In genomic region chr10:127288328-127288799, GRCm38 (mm10) we compare ENCODE assay signal across 8 mouse cellular contexts. TPM values are rescaled to one million over a fixed set of nuclear protein-coding genes. Genes with fewer than 3 reads are reported as not detected.
DNase-seq lines count a peak whose midpoint lies in the region; ATAC-seq and TF ChIP-seq lines count a peak whose summit lies in the region.

No protein-coding gene starts in this region.

- peak overlapping the region; percentile 88 for H3K4me2 ChIP-seq in liver, embryonic 13.5 days
- H3K4me2 ChIP-seq in neural tube, embryonic 13.5 days = peak overlapping the region; percentile 88

- H3K36me3 ChIP-seq in E14TG2a.4 (ENCODE audit: insufficient read depth, low read length) = peaks cover 61% of the 10 kb centered on the region
- H3K36me3 ChIP-seq in liver, embryonic 13.5 days = peaks cover 52% of the 10 kb centered on the region
- H3K36me3 ChIP-seq in neural tube, embryonic 13.5 days = peaks cover 46% of the 10 kb centered on the region

- no peaks in the 10 kb centered on the region for H3K9me3 ChIP-seq in E14TG2a.4 (ENCODE audit: low read length)
- H3K9me3 ChIP-seq in liver, embryonic 13.5 days (replicated peaks) = no peaks in the 10 kb centered on the region
- no peaks in the 10 kb centered on the region for H3K9me3 ChIP-seq in neural tube, embryonic 13.5 days

- no peaks in the 10 kb centered on the region for H3K27me3 ChIP-seq in E14TG2a.4 (ENCODE audit: insufficient read depth, low read length)
- no peaks in the 10 kb centered on the region for H3K27me3 ChIP-seq in liver, embryonic 13.5 days
- H3K27me3 ChIP-seq in neural tube, embryonic 13.5 days = no peaks in the 10 kb centered on the region

- peak; percentile 73 to 74 for DNase-seq in heart, adult 18-20 months
- DNase-seq in heart, adult 8-10 months (ENCODE audit: low spot score) = no peak
- DNase-seq in embryo, embryonic 11 days = peak; percentile 72
- DNase-seq in heart, postnatal 4 days = peak; percentile 68
- DNase-seq in liver, embryonic 13.5 days = no peak
- no peak for DNase-seq in frontal cortex, postnatal 10 days (ENCODE audit: low spot score in 2 of 2)

- peak overlapping the region; percentile 100 for H3K27ac ChIP-seq in liver, embryonic 13.5 days
- peak overlapping the region; percentile 98 for H3K27ac ChIP-seq in neural tube, embryonic 13.5 days (replicated peaks)

- WGBS in liver, embryonic 13.5 days (ENCODE audit: insufficient replicate concordance) = under 1% methylated on average over 25 of the region's 28 CpGs
- 3% methylated on average over 17 of the region's 28 CpGs for WGBS in neural tube, embryonic 13.5 days

- peak overlapping the region; percentile 96 for H3K9ac ChIP-seq in liver, embryonic 13.5 days
- H3K9ac ChIP-seq in neural tube, embryonic 13.5 days = peak overlapping the region; percentile 88

- peak overlapping the region; percentile 86 for H3K4me3 ChIP-seq in E14TG2a.4 (replicated peaks; ENCODE audit: low read length)
- H3K4me3 ChIP-seq in liver, embryonic 13.5 days (replicated peaks) = peak overlapping the region; percentile 78
- peak overlapping the region; percentile 64 for H3K4me3 ChIP-seq in neural tube, embryonic 13.5 days

- TF ChIP-seq CTCF in E14TG2a.4 (conservative IDR thresholded peaks at IDR 0.05; ENCODE audit: low read length) = no peak

- ATAC-seq in liver, embryonic 13.5 days (ENCODE audit: low read depth) = peak; percentile 0; the same call in 1 of the 2 replicates
- ATAC-seq in neural tube, embryonic 13.5 days (ENCODE audit: low read depth) = peak; percentile 2; the same call in 1 of the 2 replicates

- peaks cover 86% of the 10 kb centered on the region for H3K4me1 ChIP-seq in E14TG2a.4 (replicated peaks; ENCODE audit: low read depth, low read length)
- peaks cover 68% of the 10 kb centered on the region for H3K4me1 ChIP-seq in liver, embryonic 13.5 days (replicated peaks)
- H3K4me1 ChIP-seq in neural tube, embryonic 13.5 days (replicated peaks) = peaks cover 73% of the 10 kb centered on the region

RNA-seq across cellular contexts. Expression of gene Mbd6, which starts 0.5 kb away (rescaled TPM):
- total RNA-seq in heart, adult 18-20 months (2021) = 10 to 100 TPM; 16.7 to 20.2 TPM
- 10 to 100 TPM; 17.6 to 25.5 (median 19.5) TPM for total RNA-seq in heart, adult 8-10 months (2022)
- total RNA-seq in heart, postnatal 4 days (2021) = 10 to 100 TPM; 41.7 to 43.2 TPM
- 5.9 and 6.5 TPM in 2 replicates for polyA plus RNA-seq in liver, embryonic 13.5 days (2015; fragmentation: Nextera tagmentation; extraction: Ambion mirVana)
- polyA plus RNA-seq in neural tube, embryonic 13.5 days (2015; fragmentation: Nextera tagmentation; extraction: Ambion mirVana) = 14.5 and 16.7 TPM in 2 replicates

RNA-seq across cellular contexts. Expression of gene Dctn2, which starts 22.2 kb away (rescaled TPM):
- total RNA-seq in heart, adult 18-20 months (2021) = 100 to 1,000 TPM; 139 to 146 TPM
- 100 to 1,000 TPM; 143 to 151 (median 146) TPM for total RNA-seq in heart, adult 8-10 months (2022)
- 100 to 1,000 TPM; 151 to 159 TPM for total RNA-seq in heart, postnatal 4 days (2021)
- 80.0 and 80.1 TPM in 2 replicates for polyA plus RNA-seq in liver, embryonic 13.5 days (2015; fragmentation: Nextera tagmentation; extraction: Ambion mirVana)
- polyA plus RNA-seq in neural tube, embryonic 13.5 days (2015; fragmentation: Nextera tagmentation; extraction: Ambion mirVana) = 285 and 322 TPM in 2 replicates

RNA-seq across cellular contexts. Expression of gene Mars, which starts 23.2 kb away (rescaled TPM):
- 10 to 100 TPM; 43.7 to 44.8 TPM for total RNA-seq in heart, adult 18-20 months (2021)
- total RNA-seq in heart, adult 8-10 months (2022) = 10 to 100 TPM; 42.1 to 48.8 (median 45.4) TPM
- 10 to 100 TPM; 49.6 to 50.1 TPM for total RNA-seq in heart, postnatal 4 days (2021)
- 150 and 166 TPM in 2 replicates for polyA plus RNA-seq in liver, embryonic 13.5 days (2015; fragmentation: Nextera tagmentation; extraction: Ambion mirVana)
- 103 and 110 TPM in 2 replicates for polyA plus RNA-seq in neural tube, embryonic 13.5 days (2015; fragmentation: Nextera tagmentation; extraction: Ambion mirVana)

RNA-seq across cellular contexts. Expression of gene Kif5a, which starts 25.2 kb away (rescaled TPM):
- under 1 TPM; 0.41 to 0.89 TPM for total RNA-seq in heart, adult 18-20 months (2021)
- 1 to 10 TPM in 2 of 4 experiments, under 1 TPM in 2; 0.54 to 1.6 (median 1.2) TPM for total RNA-seq in heart, adult 8-10 months (2022)
- 1 to 10 TPM in 1 of 2 experiments, under 1 TPM in 1; 0.70 to 1.2 TPM for total RNA-seq in heart, postnatal 4 days (2021)
- 0.02 and 0.14 TPM in 2 replicates for polyA plus RNA-seq in liver, embryonic 13.5 days (2015; fragmentation: Nextera tagmentation; extraction: Ambion mirVana)
- 102 and 104 TPM in 2 replicates for polyA plus RNA-seq in neural tube, embryonic 13.5 days (2015; fragmentation: Nextera tagmentation; extraction: Ambion mirVana)

RNA-seq across cellular contexts. Expression of gene Arhgap9, which starts 33.4 kb away (rescaled TPM):
- total RNA-seq in heart, adult 18-20 months (2021) = 1 to 10 TPM; 4.0 to 5.4 TPM
- 1 to 10 TPM; 1.5 to 3.2 (median 3.0) TPM for total RNA-seq in heart, adult 8-10 months (2022)
- total RNA-seq in heart, postnatal 4 days (2021) = 1 to 10 TPM; 2.0 to 2.9 TPM
- 14.0 and 15.1 TPM in 2 replicates for polyA plus RNA-seq in liver, embryonic 13.5 days (2015; fragmentation: Nextera tagmentation; extraction: Ambion mirVana)
- polyA plus RNA-seq in neural tube, embryonic 13.5 days (2015; fragmentation: Nextera tagmentation; extraction: Ambion mirVana) = 1.0 and 1.4 TPM in 2 replicates

Comparison
In these comparisons a context has a peak if more than half of its experiments do, and no peak if none do; other contexts are left out.
1. DNase-seq: peak in heart, adult 18-20 months (2 of 2), embryo, embryonic 11 days (single experiment) and heart, postnatal 4 days (single experiment); none in heart, adult 8-10 months (single experiment), liver, embryonic 13.5 days (single experiment) and frontal cortex, postnatal 10 days (0 of 2).
2. Peak in every context shown above with its lines, with median percentiles within 50 percentile points of each other: H3K4me3 ChIP-seq.